Mouse (Mus musculus) spleen, postnatal 14 days (tissue): Measurements from ENCODE around the gene Krt78.
A peak's percentile ranks its signal among the peaks of the same experiment; 100 is the strongest.
"Not testable (repeated sequence)": the region's sequence is repeated elsewhere in the genome, so short reads cannot be mapped to it uniquely, and the experiment has no call there.

ENCODE experiments used
- DNase-seq, 2 experiments: peaks; one replicate each; pipeline ENCODE4 v3.0.0; 2021 to 2022; ENCODE audit warnings: low spot score in 2 of 2

Gene Krt78

GRCm38 (mm10) chr15:101954187-101954586 is at the start of gene Krt78:
Gene Krt78 (minus strand): TSS chr15:101954287.
- no peak for DNase-seq

GRCm38 (mm10) chr15:102003516-102003915 is 49.4 kb upstream of the Krt78 start:
- DNase-seq = no peak

GRCm38 (mm10) chr15:102002646-102003488 is 48.8 kb upstream of the Krt78 start:
- DNase-seq = no peak

GRCm38 (mm10) chr15:101999676-102000335 is 45.7 kb upstream of the Krt78 start:
- no peak for DNase-seq

GRCm38 (mm10) chr15:101999156-101999555 is 45.1 kb upstream of the Krt78 start:
- DNase-seq = no peak

GRCm38 (mm10) chr15:101996450-101997078 is 42.5 kb upstream of the Krt78 start:
- DNase-seq = not testable (repeated sequence)

- DNase-seq = no peak
Measured at GRCm38 (mm10) chr15:101995484-101996236, 41.6 kb upstream of the Krt78 start.

GRCm38 (mm10) chr15:101994365-101994764 is 40.3 kb upstream of the Krt78 start:
- DNase-seq = no peak

- DNase-seq = no peak
Measured at GRCm38 (mm10) chr15:101990946-101991345, 36.9 kb upstream of the Krt78 start.

GRCm38 (mm10) chr15:101988714-101989113 is 34.6 kb upstream of the Krt78 start:
- no peak for DNase-seq

GRCm38 (mm10) chr15:101988119-101988518 is 34.0 kb upstream of the Krt78 start:
- peak; percentile 65 to 72 for DNase-seq

GRCm38 (mm10) chr15:101984746-101985145 is 30.7 kb upstream of the Krt78 start:
- no peak for DNase-seq

GRCm38 (mm10) chr15:101983949-101984601 is 30.0 kb upstream of the Krt78 start:
- peak; percentile 66 to 79 for DNase-seq

GRCm38 (mm10) chr15:101983315-101983948 is 29.3 kb upstream of the Krt78 start:
- DNase-seq = no peak

- DNase-seq = no peak
Measured at GRCm38 (mm10) chr15:101980849-101981248, 26.8 kb upstream of the Krt78 start.

GRCm38 (mm10) chr15:101977043-101977726 is 23.1 kb upstream of the Krt78 start:
- peak; percentile 76 to 79 for DNase-seq

GRCm38 (mm10) chr15:101976641-101977040 is 22.6 kb upstream of the Krt78 start:
- no peak for DNase-seq

GRCm38 (mm10) chr15:101976023-101976422 is 21.9 kb upstream of the Krt78 start:
- peak; percentile 32 to 36 for DNase-seq

GRCm38 (mm10) chr15:101974083-101974845 is 20.2 kb upstream of the Krt78 start:
- no peak for DNase-seq
